Mouse (Mus musculus): Measurements from ENCODE around the gene Mxd1. TPM values are rescaled to one million over a fixed set of nuclear protein-coding genes. Genes with fewer than 3 reads are reported as not detected.

The Mxd1 gene
- polyA plus RNA-seq, 1 experiment from 2014 or later = 17.2 TPM

DNA sequence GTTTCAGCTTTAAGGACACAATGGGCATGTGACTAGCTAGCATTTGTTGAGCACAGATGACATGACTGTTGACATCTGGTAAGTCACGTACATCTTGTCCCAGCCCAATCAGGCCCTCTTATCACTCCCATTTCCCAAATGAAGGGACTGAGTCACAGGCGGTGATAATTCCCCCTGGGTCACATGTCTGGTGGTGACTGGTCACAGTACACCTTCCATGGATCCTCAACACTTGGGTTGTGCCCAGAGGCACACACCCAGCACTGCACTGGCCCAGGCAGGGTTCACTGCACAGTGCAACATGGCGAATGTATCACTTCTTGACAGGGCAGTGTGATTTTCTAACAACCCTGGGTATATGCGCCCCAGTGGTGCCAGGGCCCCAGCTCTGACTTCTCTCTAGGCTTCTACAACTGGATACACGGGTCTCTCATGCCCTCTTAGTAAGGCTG, 70.2 kb downstream of the Mxd1 start:
- no peak overlapping the region for H3K4me2 ChIP-seq
- H3K9me3 ChIP-seq = 0 out of 2 replicates have a peak, but pooled peaks cover 6% of the 10 kb centered on the region
- H3K9ac ChIP-seq (replicated peaks) = no peak overlapping the region
- H3K36me3 ChIP-seq = no peaks in the 10 kb centered on the region
- H3K27me3 ChIP-seq = no peaks in the 10 kb centered on the region; the same call in none of the 2 replicates
- H3K27ac ChIP-seq = no peak overlapping the region
- WGBS = 73% methylated on average over 5 of the region's 5 CpGs
- H3K4me1 ChIP-seq (replicated peaks) = peaks cover 8% of the 10 kb centered on the region; the same call in 1 of the 2 replicates
- ATAC-seq (ENCODE audit: insufficient number of reproducible peaks, insufficient read depth, low FRiP score, low TSS enrichment, low read depth) = no peak
- H3K4me3 ChIP-seq (replicated peaks) = no peak overlapping the region

Other genes starting within 250 kb of the Mxd1 start
- gene Gm44790, start 242.5 kb downstream of the Mxd1 start, polyA plus RNA-seq (2016; fragmentation: Nextera tagmentation; extraction: Ambion mirVana) = 0.50 TPM in 1 of 2 replicates, not detected in the other
- gene C87436, start 230.8 kb downstream of the Mxd1 start, polyA plus RNA-seq (2016; fragmentation: Nextera tagmentation; extraction: Ambion mirVana) = 25.8 and 27.3 TPM in 2 replicates
- 546 and 583 TPM in 2 replicates for gene Pcbp1, start 142.8 kb downstream of the Mxd1 start, polyA plus RNA-seq (2016; fragmentation: Nextera tagmentation; extraction: Ambion mirVana)
- 1.2 and 1.3 TPM in 2 replicates for gene Asprv1, start 41.0 kb downstream of the Mxd1 start, polyA plus RNA-seq (2016; fragmentation: Nextera tagmentation; extraction: Ambion mirVana)
- 147 and 150 TPM in 2 replicates for gene Snrnp27, start 15.4 kb upstream of the Mxd1 start, polyA plus RNA-seq (2016; fragmentation: Nextera tagmentation; extraction: Ambion mirVana)
- gene Gmcl1, start 64.2 kb upstream of the Mxd1 start, polyA plus RNA-seq (2016; fragmentation: Nextera tagmentation; extraction: Ambion mirVana) = 57.7 and 59.1 TPM in 2 replicates
- gene Anxa4, start 124.4 kb upstream of the Mxd1 start, polyA plus RNA-seq (2016; fragmentation: Nextera tagmentation; extraction: Ambion mirVana) = 17.9 and 18.6 TPM in 2 replicates
- 15.6 and 18.8 TPM in 2 replicates for gene Aak1, start 180.4 kb upstream of the Mxd1 start, polyA plus RNA-seq (2016; fragmentation: Nextera tagmentation; extraction: Ambion mirVana)